Mouse (Mus musculus) frontal cortex, postnatal 36 days (tissue): ENCODE data around the gene Nlgn2.
"Not testable (repeated sequence)": the region's sequence is repeated elsewhere in the genome, so short reads cannot be mapped to it uniquely, and the experiment has no call there.

ENCODE experiments used
- DNase-seq, 2 experiments: peaks; one replicate each; pipeline ENCODE4 v3.0.0; 2022; ENCODE audit warnings: low spot score in 2 of 2

The Nlgn2 gene

GRCm38 (mm10) chr11:69864138-69864860, 26.7 kb upstream of the Nlgn2 start:
- DNase-seq: no peak

GRCm38 (mm10) chr11:69863729-69864128, 26.1 kb upstream of the Nlgn2 start:
- not testable (repeated sequence) for DNase-seq

- DNase-seq: no peak
Observed at GRCm38 (mm10) chr11:69858113-69858998, 20.8 kb upstream of the Nlgn2 start, which contains the start of gene Tnk1. Gene Tnk1 (minus strand): TSS chr11:69858730.

DNA sequence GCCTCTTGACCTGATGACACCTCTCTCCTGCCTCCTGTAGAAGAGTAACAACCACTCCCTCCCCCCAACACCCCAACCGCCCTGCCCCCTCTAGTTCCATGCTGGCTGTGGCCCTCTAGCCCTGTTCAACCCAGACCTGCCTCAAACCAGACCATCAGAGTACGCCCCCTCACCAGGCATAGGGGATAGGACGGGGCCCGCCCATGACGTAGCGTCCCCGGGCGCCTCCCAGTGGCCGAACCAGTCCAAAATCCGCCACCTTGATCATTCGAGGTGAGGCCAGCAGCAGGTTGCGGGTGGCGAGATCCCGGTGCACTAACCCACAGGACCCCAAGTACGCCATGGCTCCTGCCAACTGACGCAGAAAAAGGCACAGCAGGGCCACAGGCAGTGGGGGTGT, 17.8 kb upstream of the Nlgn2 start:
- no peak for DNase-seq

DNA sequence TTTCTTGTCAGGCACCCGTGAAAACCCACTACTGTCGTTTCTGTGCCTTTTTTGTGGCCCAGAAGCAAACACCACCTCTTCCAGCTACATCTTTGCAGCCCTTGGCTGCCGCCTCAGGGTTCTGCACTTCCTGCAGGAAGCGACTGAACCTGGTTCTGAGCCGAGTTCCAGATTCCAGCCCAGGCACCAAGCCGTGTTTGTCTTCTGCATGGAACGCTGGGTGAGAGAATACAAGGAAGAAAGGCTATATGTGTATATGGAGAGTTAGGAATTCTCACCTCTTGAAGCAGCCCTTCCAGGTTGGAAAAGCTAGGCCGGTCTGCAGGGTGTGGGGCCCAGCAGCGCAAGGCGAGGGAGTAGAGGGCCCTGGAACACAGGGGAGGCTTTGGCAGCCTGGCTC, 17.1 kb upstream of the Nlgn2 start:
- no peak for DNase-seq

DNA sequence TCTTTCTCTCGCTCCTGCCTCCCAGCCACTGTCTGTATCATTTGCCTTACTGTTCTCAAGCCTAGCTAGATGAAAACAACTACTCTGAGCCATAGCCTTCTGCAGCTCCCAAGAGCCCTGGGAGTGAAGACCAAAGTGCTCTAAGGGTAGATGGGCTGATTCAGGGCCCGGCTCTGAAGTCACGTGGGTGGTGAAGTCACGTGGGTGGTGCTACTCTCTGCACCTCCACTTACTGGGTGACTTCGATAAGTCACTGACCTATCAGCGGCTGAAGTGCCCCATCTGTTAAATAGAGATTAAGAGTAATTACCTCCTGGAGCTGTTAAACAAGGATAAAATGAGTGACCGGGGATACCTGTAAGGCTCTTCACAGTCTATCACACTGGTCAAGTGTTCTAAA, 16.4 kb upstream of the Nlgn2 start:
- no peak for DNase-seq

DNA sequence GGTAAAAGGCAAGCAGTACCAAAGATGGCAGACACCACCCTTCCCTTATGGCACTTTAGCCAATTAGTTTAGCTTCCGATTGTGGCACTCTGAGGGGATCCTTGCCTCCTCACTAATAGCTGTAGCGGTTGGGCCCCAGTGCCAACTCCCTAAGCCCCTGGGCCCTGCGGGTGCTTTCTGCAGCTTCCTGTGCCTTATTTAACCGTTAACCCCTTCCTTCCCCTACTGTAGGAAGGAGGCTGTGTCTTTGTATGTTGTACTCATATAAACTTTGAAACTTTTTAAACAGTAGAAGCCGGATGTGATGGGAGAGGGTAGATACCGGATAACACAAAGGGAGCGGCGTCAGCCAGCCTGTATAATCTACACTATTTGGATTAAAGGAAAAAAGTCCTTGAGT, 13.2 kb upstream of the Nlgn2 start:
- no peak for DNase-seq

DNA sequence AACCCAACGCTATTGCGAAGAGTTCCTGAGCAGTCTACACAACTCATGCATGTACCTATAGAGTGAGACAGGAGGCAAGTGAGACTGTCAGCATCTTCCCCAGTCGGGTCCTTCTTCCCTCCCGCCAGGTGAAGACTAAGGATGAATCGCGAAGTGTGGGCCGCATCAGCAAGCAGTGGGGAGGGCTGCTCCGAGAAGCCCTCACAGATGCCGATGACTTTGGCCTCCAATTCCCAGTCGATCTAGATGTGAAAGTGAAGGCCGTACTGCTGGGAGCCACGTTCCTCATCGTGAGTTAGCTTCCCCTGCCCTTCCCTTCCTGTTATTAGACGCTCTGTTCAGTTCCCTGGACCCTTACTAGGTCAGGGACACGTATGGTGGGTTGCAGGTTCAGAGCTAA, 12.3 kb upstream of the Nlgn2 start:
- DNase-seq: no peak

- DNase-seq: no peak
Observed at GRCm38 (mm10) chr11:69849128-69849527, 11.5 kb upstream of the Nlgn2 start.

DNA sequence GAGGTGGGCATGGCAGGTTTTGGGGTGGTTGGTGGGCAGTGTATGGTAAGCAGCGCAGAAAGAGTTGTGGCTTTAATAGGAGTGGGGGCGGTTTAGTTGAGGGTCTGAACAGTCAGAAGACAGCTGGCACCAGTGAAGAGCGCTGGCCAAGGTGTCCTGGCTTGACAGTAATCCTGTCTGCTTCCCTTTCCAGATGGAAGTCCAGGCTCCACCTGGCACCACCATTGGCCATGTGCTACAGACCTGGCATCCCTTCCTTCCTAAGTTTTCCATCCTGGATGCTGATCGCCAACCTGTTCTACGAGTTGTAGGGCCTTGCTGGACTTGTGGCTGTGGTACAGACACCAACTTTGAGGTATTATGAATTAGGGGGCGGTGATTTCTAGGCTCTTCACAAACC, 10.4 kb upstream of the Nlgn2 start:
- DNase-seq: no peak

DNA sequence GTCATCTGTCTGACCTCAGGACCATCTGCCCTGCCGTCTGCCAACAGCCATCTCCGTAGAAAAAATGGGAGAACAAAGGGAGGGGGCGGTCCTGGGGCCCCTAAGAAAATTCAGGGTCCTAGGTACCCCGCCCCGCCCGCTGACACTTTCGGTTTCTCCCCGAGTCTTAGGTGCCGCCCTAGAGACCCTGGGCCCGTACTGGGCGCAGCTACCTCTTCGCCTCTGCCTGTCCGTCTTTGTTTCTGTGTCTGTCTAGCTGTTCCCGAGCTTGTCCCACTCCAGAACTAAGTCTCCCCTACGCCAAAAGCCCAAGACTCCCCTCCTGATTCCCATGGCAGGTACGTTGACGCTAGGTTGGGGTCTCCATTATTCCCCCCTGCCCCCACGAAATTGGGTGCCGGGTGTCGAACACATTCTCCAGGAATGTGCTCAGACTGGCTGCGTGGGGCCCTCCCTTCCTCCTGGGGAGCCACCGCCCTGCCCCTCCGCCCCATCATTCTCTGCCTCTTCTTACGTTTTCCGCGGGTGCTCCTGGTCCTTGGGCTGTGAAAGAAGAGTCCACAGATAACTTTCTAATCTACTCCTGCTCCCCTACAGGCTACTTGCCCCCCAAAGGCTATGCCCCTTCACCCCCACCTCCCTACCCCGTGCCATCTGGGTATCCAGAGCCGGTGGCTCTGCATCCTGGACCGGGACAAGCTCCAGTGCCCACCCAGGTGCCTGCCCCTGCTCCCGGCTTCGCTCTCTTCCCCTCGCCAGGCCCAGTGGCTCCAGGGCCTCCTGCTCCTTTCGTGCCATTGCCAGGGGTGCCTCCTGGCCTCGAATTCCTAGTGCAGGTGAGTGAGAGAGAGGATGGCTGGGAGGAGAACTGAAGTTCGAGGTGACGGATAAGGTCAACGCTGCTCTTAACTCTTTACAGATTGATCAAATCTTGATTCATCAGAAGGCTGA, 9.4 kb upstream of the Nlgn2 start:
- no peak for DNase-seq

DNA sequence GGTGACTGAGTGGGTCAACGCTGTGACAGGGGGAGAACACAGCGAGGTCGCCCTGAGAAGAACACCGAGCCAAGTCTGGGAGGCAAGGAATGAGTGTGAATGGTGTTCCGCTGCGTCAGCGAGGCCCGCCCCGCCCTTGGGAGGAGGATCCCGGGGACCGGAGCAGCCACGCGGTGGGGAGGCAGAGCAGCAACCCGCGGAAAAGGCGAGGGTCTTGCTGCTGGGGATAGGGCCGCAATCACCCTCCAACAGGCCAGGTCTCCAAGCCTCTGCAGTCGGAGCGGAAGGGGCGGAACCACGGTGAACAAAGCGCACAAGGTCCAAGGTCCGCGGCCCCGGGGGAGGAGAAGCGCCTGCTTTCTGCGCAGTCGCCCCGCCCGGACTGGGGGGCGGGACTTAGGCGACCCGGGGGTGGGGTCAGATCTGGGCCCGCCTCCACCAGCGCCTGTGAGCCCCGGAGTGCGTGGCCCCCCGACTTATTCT, 8.7 kb upstream of the Nlgn2 start, which contains the start of gene Plscr3:
Gene Plscr3, plus strand, starts transcription at position 179 of the 483 bp plus-strand sequence.
- peak; percentile 87 to 89 for DNase-seq

DNA sequence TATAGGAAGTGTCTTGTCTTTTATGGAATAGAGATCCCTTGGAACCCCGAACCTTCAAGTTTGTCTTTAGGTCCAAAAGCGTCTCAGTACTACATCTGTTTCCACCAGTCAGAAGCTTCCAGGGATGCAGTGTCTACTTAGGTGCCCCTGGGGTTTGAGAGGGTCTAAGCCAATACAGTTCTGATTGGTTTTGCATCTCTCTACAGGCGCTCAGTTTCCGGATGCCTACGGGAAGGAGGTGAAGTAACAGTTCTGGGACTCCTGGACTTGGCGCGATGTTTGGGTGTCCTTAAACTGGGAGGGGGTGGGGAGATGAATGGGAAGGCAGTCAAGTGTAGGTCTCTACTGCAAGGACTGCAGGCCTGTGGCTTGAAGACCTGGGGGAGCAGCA, 1.1 kb upstream of the Nlgn2 start:
- no peak for DNase-seq

DNA sequence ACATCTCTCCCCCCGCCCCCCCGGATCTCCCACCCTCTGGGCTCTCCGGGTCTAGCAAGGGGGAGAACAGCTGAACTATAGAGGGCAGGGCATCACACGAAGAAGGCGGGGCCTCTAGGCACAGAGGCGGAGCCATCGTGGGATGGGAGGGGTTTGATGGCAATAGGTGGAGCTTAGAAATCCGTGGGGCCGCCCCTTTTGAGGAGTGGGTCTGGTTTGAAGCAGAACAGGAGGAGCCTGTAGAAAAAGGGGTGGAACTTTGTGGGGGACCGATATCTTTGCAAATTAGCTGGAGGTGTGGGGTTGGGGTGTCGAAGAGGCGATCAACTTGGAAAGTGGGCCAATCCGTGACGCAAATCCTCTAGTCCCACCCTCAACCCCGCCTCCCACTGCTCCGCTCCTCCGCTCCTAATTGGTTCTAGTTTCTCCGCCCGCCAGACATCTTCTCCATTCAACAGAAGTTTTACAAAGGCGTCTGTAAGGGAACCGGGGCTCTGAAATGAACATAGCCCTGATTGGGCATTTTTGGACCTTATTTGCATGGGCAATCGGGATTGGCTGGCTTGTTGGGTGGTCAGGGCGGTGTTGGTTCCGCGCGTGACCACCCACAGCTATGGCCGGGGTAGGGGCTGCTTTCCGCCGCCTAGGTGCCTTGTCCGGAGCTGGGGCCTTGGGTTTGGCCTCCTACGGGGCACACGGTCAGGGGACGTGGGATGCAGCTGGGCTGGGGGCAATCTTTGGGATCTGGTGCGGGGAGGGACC, 549 bp upstream of the Nlgn2 start, which contains the start of gene Tmem256:
Gene Tmem256, plus strand, starts transcription at position 563 of the 762 bp plus-strand sequence.
- DNase-seq: peak; percentile 97 to 99

- peak; percentile 42 to 51 for DNase-seq
Observed at GRCm38 (mm10) chr11:69836703-69837576, 644 bp downstream of the Nlgn2 start.

GRCm38 (mm10) chr11:69835966-69836335, 1.6 kb downstream of the Nlgn2 start:
- DNase-seq: no peak

DNA sequence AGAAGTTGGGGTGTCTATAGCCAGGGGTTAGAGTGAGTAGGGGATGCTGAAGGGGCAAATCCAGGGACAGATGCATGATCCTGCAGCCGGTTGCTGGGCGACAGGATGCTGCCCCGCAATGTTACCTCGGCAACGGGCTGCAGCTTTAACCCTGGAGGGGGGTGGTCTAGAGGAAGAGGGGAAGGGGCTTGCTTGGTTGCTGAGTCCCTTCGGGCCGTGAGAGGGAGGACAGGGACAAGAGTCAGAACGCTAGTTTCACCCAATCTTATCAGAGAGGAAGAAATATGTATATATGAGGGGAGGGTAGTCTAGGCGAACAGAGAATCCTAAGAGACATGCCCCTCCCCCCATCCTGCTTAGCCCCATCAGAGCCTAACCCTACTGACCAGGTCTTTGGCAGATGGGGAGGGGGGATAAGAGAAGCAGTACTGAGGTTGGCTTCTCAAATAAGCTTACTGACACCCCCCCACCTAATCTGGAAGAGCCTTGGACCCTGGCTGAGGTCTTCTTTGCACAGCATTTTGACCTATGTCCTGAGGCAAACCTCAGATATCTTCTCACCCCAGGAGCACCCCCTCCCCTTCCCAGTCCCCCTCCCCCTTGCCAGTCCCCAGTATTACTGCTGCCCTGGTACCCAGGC, 2.1 kb downstream of the Nlgn2 start:
- DNase-seq: no peak

DNA sequence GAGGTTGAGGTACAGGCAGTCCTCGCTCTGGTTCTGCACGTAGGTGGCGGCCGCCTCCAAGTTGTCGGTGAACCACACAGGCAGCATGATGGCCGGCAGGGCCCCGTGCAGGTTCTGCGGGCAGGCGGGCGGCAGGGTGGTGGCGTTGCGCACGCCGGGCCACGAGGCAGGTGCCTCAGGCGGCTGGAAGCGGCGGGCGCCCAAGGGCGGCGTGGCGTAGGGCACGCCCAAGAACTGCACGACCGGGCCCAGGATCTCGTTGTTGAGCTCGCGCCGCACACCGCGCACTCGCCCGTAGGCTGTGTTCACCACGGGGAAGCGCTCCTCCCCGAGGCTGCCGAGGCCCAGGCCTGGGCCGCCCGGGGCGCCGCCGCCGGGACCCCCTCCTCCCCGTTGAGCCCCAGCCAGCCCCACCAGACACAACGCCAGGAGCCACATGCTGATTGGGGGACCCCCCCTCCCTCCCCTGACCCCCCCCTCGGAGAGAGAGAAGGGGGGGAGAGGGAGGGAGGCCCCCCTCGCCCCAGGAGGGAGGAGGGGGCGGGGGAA, 3.5 kb downstream of the Nlgn2 start:
- DNase-seq: peak in 1 of 2 experiments; percentile 30

DNA sequence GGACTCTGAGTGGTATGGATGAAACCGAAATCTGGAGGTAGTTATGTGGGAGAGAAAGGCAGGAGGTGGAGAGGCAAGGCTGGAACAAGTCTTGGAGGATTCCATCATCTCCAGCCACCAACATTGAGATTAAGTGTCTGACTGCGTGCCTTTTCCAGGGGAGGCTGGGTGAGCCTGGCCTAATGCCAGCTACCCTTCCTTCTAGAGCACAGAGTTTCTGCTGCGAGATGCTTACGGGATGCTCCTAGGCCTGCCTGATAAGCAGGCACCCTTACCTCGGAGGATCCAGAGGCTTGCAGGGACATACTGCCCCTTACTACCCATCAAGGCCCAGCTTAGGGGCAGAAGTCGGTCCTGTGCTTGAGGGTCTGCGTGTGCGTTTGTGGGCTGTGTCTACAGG, 4.0 kb downstream of the Nlgn2 start:
- DNase-seq: no peak
